Mouse (Mus musculus): ENCODE results near the gene Eif2ak4. TPM values are rescaled to one million over a fixed set of nuclear protein-coding genes. Genes with fewer than 3 reads are reported as not detected.

Eif2ak4 gene
- polyA plus RNA-seq, 1 experiment from 2014 or later = 14.0 TPM

DNA sequence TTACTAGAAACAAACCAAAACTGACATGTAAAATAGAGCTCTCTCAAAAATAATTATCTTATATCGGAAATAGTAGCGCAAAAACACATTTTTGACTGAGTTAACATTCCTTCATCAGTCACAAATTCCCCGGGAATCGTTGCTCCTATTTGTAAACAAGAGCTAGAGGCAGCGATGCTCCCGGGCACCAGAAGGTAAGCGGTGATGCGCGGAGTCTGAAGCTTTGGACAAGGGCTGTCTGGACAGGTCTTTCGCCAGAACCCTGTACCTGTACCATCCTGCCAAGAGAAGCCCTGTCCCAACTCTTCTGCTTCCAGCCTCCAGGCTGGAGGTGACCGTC is 15.9 kb upstream of the Eif2ak4 start:
- DNase-seq (ENCODE audit: low spot score) (no peak), ATAC-seq (replicated peaks; ENCODE audit: low FRiP score) (no peak)
- peaks cover 39% of the 10 kb centered on the region for H3K27me3 ChIP-seq (replicated peaks; ENCODE audit: control insufficient read depth, insufficient read depth, low read length)
- H3K27ac ChIP-seq (ENCODE audit: low read depth, low read length) = no peak overlapping the region
- WGBS = 9% methylated on average over 11 of the region's 11 CpGs
- H3K4me3 ChIP-seq (ENCODE audit: low read depth, low read length) = peak overlapping the region; percentile 53
- no peaks in the 10 kb centered on the region for H3K9me3 ChIP-seq (ENCODE audit: control insufficient read depth, low read length)
- peak overlapping the region; percentile 92 for H3K4me2 ChIP-seq
- H3K36me3 ChIP-seq (ENCODE audit: control insufficient read depth, insufficient read depth, low read length) = no peaks in the 10 kb centered on the region
- H3K4me1 ChIP-seq (replicated peaks; ENCODE audit: control insufficient read depth, insufficient read depth, low read length) = peaks cover 9% of the 10 kb centered on the region
- H3K9ac ChIP-seq (ENCODE audit: low read depth, low read length) = no peak overlapping the region; the same call in 1 of the 2 replicates

DNA sequence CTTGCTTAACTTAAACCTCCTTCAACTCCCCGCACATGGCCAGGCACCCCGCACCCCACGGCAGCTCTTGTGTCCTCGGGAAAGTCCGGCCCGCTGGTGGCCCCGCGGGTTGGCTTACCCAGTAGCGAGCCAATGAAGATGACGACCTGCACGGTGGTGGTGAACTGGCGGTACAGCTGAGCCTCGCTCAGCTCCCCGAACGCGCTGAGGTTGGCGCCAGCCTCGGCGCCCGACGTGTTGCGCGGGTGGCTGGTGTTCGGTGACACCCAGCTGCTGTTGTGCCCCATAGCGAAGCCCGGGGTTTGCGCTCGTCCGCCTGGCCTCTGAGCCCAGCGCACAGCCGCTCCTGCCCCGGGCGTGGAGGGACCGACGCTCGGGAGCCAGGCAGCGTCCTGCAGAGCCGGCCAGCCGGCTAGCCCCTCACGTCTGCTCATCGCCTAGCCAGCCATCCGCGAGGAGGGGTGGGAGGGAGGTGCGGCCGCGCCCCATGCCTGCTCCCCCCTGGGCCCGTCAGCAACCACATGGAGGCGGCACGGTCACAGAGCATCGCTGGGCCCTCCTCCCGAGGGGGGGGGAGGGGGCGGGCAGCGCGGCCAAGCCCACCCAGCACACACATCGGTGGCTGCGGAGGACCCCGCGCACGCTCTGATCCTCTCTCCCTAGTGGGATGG is 15.4 kb upstream of the Eif2ak4 start, which contains the start of gene Gpr176:
Gpr176 (minus strand) TSS at position 519 of the 671 bp plus-strand sequence.
- H3K4me2 ChIP-seq = peak within 1 kb of the TSS; percentile 92
- no peaks in the 10 kb centered on the region for H3K9me3 ChIP-seq (ENCODE audit: control insufficient read depth, low read length)
- H3K4me1 ChIP-seq (replicated peaks; ENCODE audit: control insufficient read depth, insufficient read depth, low read length) = peaks cover 9% of the 10 kb centered on the region
- H3K36me3 ChIP-seq (ENCODE audit: control insufficient read depth, insufficient read depth, low read length) = no peaks in the 10 kb centered on the region
- WGBS = 2% methylated on average over 55 of the region's 59 CpGs
- H3K27me3 ChIP-seq (replicated peaks; ENCODE audit: control insufficient read depth, insufficient read depth, low read length) = peaks cover 39% of the 10 kb centered on the region
- DNase-seq (ENCODE audit: low spot score) (peak; percentile 63), ATAC-seq (replicated peaks; ENCODE audit: low FRiP score) (peak; percentile 53)
- H3K9ac ChIP-seq (ENCODE audit: low read depth, low read length) = peak within 1 kb of the TSS; percentile 28
- H3K27ac ChIP-seq (ENCODE audit: low read depth, low read length) = no peak within 1 kb of the TSS
- peak within 1 kb of the TSS; percentile 53 for H3K4me3 ChIP-seq (ENCODE audit: low read depth, low read length)

DNA sequence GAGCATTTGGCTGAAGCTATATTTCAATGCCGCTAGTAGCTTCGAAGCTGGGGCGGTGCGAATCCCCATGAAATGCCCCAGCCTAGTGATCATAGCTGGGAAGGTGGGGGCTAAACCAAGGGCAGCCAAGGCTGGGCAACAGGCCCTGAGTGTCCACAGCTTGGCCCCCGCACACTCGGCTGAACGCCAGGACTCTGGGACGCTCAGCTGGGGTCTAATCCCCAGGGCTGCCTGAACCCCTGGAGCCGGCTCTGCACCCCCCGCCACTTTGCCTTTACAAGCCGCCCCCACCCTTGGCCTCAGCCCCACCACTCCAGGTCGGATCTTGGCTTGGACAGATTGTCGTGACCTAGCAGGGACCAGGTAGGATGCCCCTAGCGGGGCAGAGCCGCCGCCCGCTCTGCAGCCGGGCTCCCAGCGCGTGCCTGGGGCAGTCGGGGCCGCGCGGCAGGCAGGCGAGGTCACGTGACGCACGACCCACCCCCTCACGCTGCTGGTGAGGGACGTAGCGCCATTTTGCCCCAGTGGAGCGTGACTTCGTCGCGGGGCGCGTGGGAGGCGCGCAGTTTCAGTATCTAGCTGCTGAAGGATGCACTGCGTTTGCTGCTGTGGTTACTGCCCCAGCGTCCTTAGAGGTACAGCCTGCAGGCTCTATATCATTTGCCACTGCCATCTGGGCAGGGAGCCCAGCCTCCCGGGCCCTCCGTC is 14.7 kb upstream of the Eif2ak4 start:
- WGBS = 4% methylated on average over 41 of the region's 43 CpGs
- ATAC-seq (replicated peaks; ENCODE audit: low FRiP score) (peak; percentile 85), DNase-seq (ENCODE audit: low spot score) (peak; percentile 78)
- Histone ChIP-seq H3K9me3 (ENCODE audit: control insufficient read depth, low read length) (no peaks in the 10 kb centered on the region), H3K27ac (ENCODE audit: low read depth, low read length) (no peak overlapping the region), H3K36me3 (ENCODE audit: control insufficient read depth, insufficient read depth, low read length) (no peaks in the 10 kb centered on the region), H3K9ac (ENCODE audit: low read depth, low read length) (peak overlapping the region; percentile 28), H3K4me1 (replicated peaks; ENCODE audit: control insufficient read depth, insufficient read depth, low read length) (peaks cover 9% of the 10 kb centered on the region), H3K4me2 (peak overlapping the region; percentile 92), H3K27me3 (replicated peaks; ENCODE audit: control insufficient read depth, insufficient read depth, low read length) (peaks cover 39% of the 10 kb centered on the region), H3K4me3 (ENCODE audit: low read depth, low read length) (peak overlapping the region; percentile 53)

DNA sequence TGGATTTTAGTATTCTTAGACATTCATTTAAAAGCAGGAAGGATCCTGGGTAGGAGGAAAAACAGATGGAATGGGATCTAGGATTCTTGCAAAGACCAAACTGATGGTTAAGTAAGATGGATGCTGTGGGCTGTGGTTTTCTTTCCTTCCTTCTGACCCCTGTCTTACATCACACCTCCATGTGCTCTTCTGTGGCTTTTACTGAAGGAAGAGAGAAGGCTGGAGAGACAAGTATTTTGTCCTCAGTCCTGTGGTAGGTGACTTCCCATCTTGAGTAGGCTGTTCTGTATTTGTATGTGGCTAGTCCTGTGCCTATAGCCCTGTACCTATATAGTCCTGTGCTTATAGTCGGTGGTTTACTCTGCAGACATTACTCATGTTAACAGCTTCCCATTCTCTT is 12.9 kb upstream of the Eif2ak4 start:
- 45% methylated on average over 1 of the region's 1 CpGs for WGBS
- Histone ChIP-seq H3K4me2 (no peak overlapping the region), H3K36me3 (ENCODE audit: control insufficient read depth, insufficient read depth, low read length) (no peaks in the 10 kb centered on the region), H3K4me1 (replicated peaks; ENCODE audit: control insufficient read depth, insufficient read depth, low read length) (peaks cover 9% of the 10 kb centered on the region), H3K9ac (ENCODE audit: low read depth, low read length) (no peak overlapping the region), H3K4me3 (ENCODE audit: low read depth, low read length) (no peak overlapping the region), H3K9me3 (ENCODE audit: control insufficient read depth, low read length) (no peaks in the 10 kb centered on the region), H3K27ac (ENCODE audit: low read depth, low read length) (no peak overlapping the region), H3K27me3 (replicated peaks; ENCODE audit: control insufficient read depth, insufficient read depth, low read length) (peaks cover 33% of the 10 kb centered on the region)
- ATAC-seq (replicated peaks; ENCODE audit: low FRiP score) = no peak
- no peak for DNase-seq (ENCODE audit: low spot score)

DNA sequence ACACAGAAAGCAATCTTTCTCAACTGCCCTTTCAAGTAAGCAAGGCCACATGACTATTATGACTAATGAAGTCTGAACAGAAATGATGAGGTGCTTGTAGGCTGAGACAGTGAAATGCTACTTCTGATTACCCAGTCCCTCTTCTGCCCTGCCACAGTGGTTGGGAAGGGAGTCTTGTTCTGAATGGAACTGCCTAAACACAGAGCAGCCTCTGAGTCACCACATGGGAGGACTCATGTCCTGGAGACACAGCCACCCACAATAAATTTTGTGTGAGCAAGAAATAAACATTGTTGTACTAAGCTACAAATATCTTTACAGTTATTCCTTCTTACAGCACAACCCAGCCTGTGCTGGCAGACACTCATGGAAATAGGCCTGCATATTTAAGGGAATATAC is 12.5 kb upstream of the Eif2ak4 start:
- H3K27me3 ChIP-seq (replicated peaks; ENCODE audit: control insufficient read depth, insufficient read depth, low read length) = peaks cover 30% of the 10 kb centered on the region
- no peak overlapping the region for H3K4me2 ChIP-seq
- DNase-seq (ENCODE audit: low spot score) (no peak), ATAC-seq (replicated peaks; ENCODE audit: low FRiP score) (no peak)
- no peak overlapping the region for H3K4me3 ChIP-seq (ENCODE audit: low read depth, low read length)
- no peaks in the 10 kb centered on the region for H3K36me3 ChIP-seq (ENCODE audit: control insufficient read depth, insufficient read depth, low read length)
- no peak overlapping the region for H3K27ac ChIP-seq (ENCODE audit: low read depth, low read length)
- H3K4me1 ChIP-seq (replicated peaks; ENCODE audit: control insufficient read depth, insufficient read depth, low read length) = peaks cover 9% of the 10 kb centered on the region
- H3K9me3 ChIP-seq (ENCODE audit: control insufficient read depth, low read length) = no peaks in the 10 kb centered on the region
- H3K9ac ChIP-seq (ENCODE audit: low read depth, low read length) = no peak overlapping the region

DNA sequence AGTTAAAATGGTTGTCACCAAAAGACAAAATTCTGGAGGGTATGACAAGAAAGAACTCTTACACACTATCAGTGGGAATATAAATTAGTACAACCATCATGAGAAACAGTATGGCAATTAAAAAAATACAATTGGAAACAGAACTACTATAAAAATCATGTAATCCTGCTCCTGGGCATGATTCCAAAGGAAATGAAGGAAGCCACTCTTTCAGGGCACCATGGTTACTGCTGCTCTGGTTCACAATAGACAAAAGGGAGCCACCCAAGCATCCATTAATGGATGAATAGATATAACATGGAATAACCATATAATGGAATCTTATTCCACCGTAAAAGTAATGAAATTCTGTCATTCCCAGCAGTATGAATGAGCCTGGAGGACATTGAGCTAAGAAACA is 8.7 kb upstream of the Eif2ak4 start:
- Histone ChIP-seq H3K9me3 (ENCODE audit: control insufficient read depth, low read length) (no peaks in the 10 kb centered on the region), H3K9ac (ENCODE audit: low read depth, low read length) (no peak overlapping the region), H3K36me3 (ENCODE audit: control insufficient read depth, insufficient read depth, low read length) (no peaks in the 10 kb centered on the region), H3K27me3 (replicated peaks; ENCODE audit: control insufficient read depth, insufficient read depth, low read length) (peaks cover 5% of the 10 kb centered on the region), H3K4me1 (replicated peaks; ENCODE audit: control insufficient read depth, insufficient read depth, low read length) (no peaks in the 10 kb centered on the region), H3K27ac (ENCODE audit: low read depth, low read length) (no peak overlapping the region), H3K4me3 (ENCODE audit: low read depth, low read length) (no peak overlapping the region), H3K4me2 (no peak overlapping the region)
- DNase-seq (ENCODE audit: low spot score) = no peak
- WGBS = 47% methylated on average over 1 of the region's 1 CpGs
- ATAC-seq (replicated peaks; ENCODE audit: low FRiP score) = no peak

DNA sequence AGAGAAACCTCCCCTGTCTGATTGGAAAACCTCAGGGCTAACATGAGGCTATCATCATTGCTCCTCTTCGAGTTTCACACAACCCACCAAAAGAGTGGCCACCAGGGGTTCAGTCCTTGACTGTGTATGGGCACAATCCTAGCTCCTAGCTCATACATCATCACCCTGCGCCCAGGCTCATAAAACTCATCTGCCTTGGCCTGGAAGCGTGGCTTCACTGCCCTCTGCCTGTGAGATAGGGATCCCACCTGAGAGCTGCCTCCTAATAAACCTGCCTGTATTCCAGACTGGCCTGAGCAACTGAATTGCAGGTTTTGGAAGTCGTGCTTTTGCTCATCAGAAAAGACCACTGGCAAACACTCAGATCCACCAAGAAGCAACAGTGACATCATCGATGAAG is 5.0 kb upstream of the Eif2ak4 start:
- WGBS = 65% methylated on average over 5 of the region's 5 CpGs
- no peaks in the 10 kb centered on the region for H3K9me3 ChIP-seq (ENCODE audit: control insufficient read depth, low read length)
- H3K4me3 ChIP-seq (ENCODE audit: low read depth, low read length) = no peak overlapping the region
- no peaks in the 10 kb centered on the region for H3K36me3 ChIP-seq (ENCODE audit: control insufficient read depth, insufficient read depth, low read length)
- H3K27me3 ChIP-seq (replicated peaks; ENCODE audit: control insufficient read depth, insufficient read depth, low read length) = no peaks in the 10 kb centered on the region
- no peaks in the 10 kb centered on the region for H3K4me1 ChIP-seq (replicated peaks; ENCODE audit: control insufficient read depth, insufficient read depth, low read length)
- no peak for ATAC-seq (replicated peaks; ENCODE audit: low FRiP score)
- no peak overlapping the region for H3K9ac ChIP-seq (ENCODE audit: low read depth, low read length)
- DNase-seq (ENCODE audit: low spot score) = no peak
- no peak overlapping the region for H3K27ac ChIP-seq (ENCODE audit: low read depth, low read length)
- H3K4me2 ChIP-seq = no peak overlapping the region

DNA sequence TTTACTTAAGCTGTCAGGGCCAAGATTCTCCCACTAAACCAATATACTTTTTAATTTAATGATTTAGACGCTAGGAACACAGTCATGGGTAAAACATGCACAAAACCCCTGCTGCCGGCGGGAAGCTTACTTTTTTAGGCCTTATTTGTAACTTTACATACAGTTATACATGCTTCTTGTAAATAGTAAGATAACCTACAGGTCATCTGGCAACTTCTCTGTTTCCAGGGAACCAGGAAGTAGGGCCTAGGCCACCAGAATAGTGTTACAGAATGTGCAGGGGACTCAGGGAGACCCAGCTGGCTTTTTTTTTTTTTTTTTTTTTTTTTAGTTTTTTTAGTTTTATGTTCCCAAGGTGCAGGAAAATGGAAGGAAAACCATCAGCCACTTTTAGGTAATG is 1.2 kb downstream of the Eif2ak4 start:
- ATAC-seq (replicated peaks; ENCODE audit: low FRiP score) (no peak), DNase-seq (ENCODE audit: low spot score) (no peak)
- 43% methylated on average over 3 of the region's 3 CpGs for WGBS
- H3K4me3 ChIP-seq (ENCODE audit: low read depth, low read length) = peak overlapping the region; percentile 81
- H3K36me3 ChIP-seq (ENCODE audit: control insufficient read depth, insufficient read depth, low read length) = no peaks in the 10 kb centered on the region
- H3K9ac ChIP-seq (ENCODE audit: low read depth, low read length) = no peak overlapping the region; the same call in 1 of the 2 replicates
- no peaks in the 10 kb centered on the region for H3K27me3 ChIP-seq (replicated peaks; ENCODE audit: control insufficient read depth, insufficient read depth, low read length)
- peak overlapping the region; percentile 79 for H3K4me2 ChIP-seq
- H3K4me1 ChIP-seq (replicated peaks; ENCODE audit: control insufficient read depth, insufficient read depth, low read length) = 0 out of 2 replicates have a peak, but pooled peaks cover 7% of the 10 kb centered on the region
- no peak overlapping the region for H3K27ac ChIP-seq (ENCODE audit: low read depth, low read length)
- no peaks in the 10 kb centered on the region for H3K9me3 ChIP-seq (ENCODE audit: control insufficient read depth, low read length)

DNA sequence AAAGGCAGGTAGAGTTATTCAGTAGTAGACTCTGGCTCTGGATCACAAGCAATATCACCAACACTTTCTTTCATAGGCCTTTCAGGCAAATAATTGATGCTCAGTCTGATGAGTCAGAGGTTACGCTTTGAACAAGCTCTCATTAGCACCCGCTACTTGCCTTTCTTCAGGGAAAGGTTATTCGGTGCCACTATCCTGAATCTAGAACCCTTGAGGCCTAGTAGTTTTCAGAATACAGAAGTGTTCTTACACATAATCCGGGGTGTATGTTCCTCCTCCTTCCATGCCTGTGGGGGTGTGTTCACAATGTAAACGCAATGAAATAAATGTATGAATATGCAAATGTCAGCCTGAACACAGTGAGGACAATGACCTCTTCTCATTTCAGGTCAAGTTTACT is 1.7 kb downstream of the Eif2ak4 start:
- ATAC-seq (replicated peaks; ENCODE audit: low FRiP score) = no peak
- 0 out of 2 replicates have a peak, but pooled peaks cover 7% of the 10 kb centered on the region for H3K4me1 ChIP-seq (replicated peaks; ENCODE audit: control insufficient read depth, insufficient read depth, low read length)
- H3K4me2 ChIP-seq = peak overlapping the region; percentile 79
- WGBS = 77% methylated on average over 5 of the region's 5 CpGs
- no peak overlapping the region for H3K4me3 ChIP-seq (ENCODE audit: low read depth, low read length)
- H3K9ac ChIP-seq (ENCODE audit: low read depth, low read length) = no peak overlapping the region
- no peak overlapping the region for H3K27ac ChIP-seq (ENCODE audit: low read depth, low read length)
- no peak for DNase-seq (ENCODE audit: low spot score)
- no peaks in the 10 kb centered on the region for H3K36me3 ChIP-seq (ENCODE audit: control insufficient read depth, insufficient read depth, low read length)
- H3K9me3 ChIP-seq (ENCODE audit: control insufficient read depth, low read length) = peaks cover 1% of the 10 kb centered on the region; the same call in 1 of the 2 replicates
- no peaks in the 10 kb centered on the region for H3K27me3 ChIP-seq (replicated peaks; ENCODE audit: control insufficient read depth, insufficient read depth, low read length)
